Mouse (Mus musculus) forebrain, postnatal 0 days (tissue): ENCODE results near the gene Gm10961. TPM values are rescaled to one million over a fixed set of nuclear protein-coding genes. Genes with fewer than 3 reads are reported as not detected.

Experiments used
- ATAC-seq: fragments of 200-750 bp; cut with Nextera tagmentation; 2 replicates; pipeline ENCODE4 v1.8.0; 2017; ENCODE audit warnings: mild to moderate bottlenecking, moderate library complexity
- DNase-seq: peaks from one replicate; pipeline ENCODE4 v3.0.0-alpha.2; 2015
- H3K27ac ChIP-seq: fragments of 300-500 bp; sonication (generic); 2 replicates; pipeline ENCODE4 v1.5.1; 2014; ENCODE audit warnings: low read depth, mild to moderate bottlenecking, antibody characterized with exemption, low read length, moderate library complexity, mixed read lengths
- H3K27me3 ChIP-seq: fragments of 300-500 bp; sonication (generic); 2 replicates; pipeline ENCODE4 v1.6.1; 2014; ENCODE audit warnings: mild to moderate bottlenecking, low read length, mixed read lengths; ENCODE audit not compliant: insufficient read depth
- H3K36me3 ChIP-seq: fragments of 300-500 bp; sonication (generic); 2 replicates; pipeline ENCODE4 v1.6.1; 2014; ENCODE audit warnings: mild to moderate bottlenecking, moderate library complexity; ENCODE audit not compliant: insufficient read depth
- H3K4me1 ChIP-seq: fragments of 300-500 bp; sonication (generic); 2 replicates; pipeline ENCODE4 v1.6.1; 2014; ENCODE audit warnings: antibody characterized with exemption; ENCODE audit not compliant: insufficient read depth
- H3K4me2 ChIP-seq: fragments of 300-500 bp; sonication (generic); 2 replicates; pipeline ENCODE4 v1.6.1; 2014; ENCODE audit warnings: low read depth, mild to moderate bottlenecking, moderate library complexity
- H3K4me3 ChIP-seq: fragments of 300-500 bp; sonication (generic); 2 replicates; pipeline ENCODE4 v1.5.1; 2014; ENCODE audit warnings: low read depth, low read length, mixed read lengths
- H3K9ac ChIP-seq: fragments of 300-500 bp; sonication (generic); 2 replicates; pipeline ENCODE4 v1.6.1; 2014; ENCODE audit warnings: mild to moderate bottlenecking
- H3K9me3 ChIP-seq: fragments of 300-500 bp; sonication (generic); 2 replicates; pipeline ENCODE4 v1.6.1; 2016; ENCODE audit warnings: low read length
- CTCF ChIP-seq: sonication (generic); IDR thresholded peaks from 2 replicates; pipeline ENCODE4 v1.5.1; 2016; ENCODE audit warnings: antibody characterized with exemption, control low read depth, low read depth
- WGBS: fragments of 180-500 bp; shearing (Covaris S2); extraction: QIAGEN DNeasy Blood & Tissue Kit; methylation state at CpG from one replicate; pipeline ENCODE4 v1.1.7; 2014; 5-methylcytosine and 5-hydroxymethylcytosine counted together
- polyA plus RNA-seq: library from polyadenylated mRNA; unstranded; fragments of >200 nt; fragmentation: Nextera tagmentation; extraction: Ambion mirVana; gene quantifications from 2 replicates; pipeline ENCODE4 v1.2.1, GENCODE M21; 2015
- total RNA-seq: library from RNA; depleted of rRNA; stranded (reverse); fragments of >200 nt; gene quantifications from 2 replicates; pipeline ENCODE4 v1.2.3, GENCODE M21; 2014; rRNA removed

The Gm10961 gene
- total RNA-seq (not detected in 2 replicates), polyA plus RNA-seq (not detected in 2 replicates)

- peak; percentile 63 for DNase-seq
- no peak for TF ChIP-seq CTCF
- peak; percentile 71 for ATAC-seq
These were observed at the start of gene Gm10961 for GRCm38 (mm10) chr3:107630682-107631522. TSS of gene Gm10961 (plus strand) at chr3:107631322.

DNA sequence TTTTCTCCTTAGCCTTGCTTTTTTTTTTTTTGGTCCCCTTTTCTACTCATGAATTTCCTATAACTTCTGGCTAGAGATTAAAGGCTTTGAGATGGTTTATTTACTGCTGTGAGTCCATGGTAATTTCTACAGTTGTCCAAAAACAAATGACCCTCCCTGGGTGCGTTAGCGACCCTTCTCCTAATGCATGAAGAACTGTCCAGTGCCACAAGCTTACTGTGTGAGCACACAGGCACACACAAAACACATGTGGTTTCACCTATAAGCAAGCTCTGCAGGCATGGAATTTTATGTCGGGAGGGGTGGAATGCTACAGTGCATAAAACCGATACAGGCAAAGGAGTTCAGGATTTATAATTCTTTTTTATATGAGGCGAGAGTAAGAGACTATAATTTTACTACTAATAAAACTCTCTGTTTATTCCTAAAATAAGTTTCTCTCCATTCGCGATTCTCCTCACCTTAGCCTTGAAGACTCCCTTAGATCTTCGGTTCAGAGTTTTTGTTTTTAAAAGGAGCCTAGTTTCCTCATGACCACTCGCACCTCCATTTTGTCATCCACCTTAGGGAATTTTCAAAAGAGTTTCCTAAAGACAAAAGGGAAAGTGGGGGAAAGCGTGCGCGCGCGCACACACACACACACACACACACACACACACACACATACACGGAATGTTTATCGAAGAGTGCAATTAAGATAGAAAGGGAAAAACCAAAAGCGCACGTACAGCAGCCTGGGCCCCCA is 48.8 kb upstream of the Gm10961 start:
- DNase-seq (no peak), ATAC-seq (no peak)
- WGBS: 2% methylated on average over 18 of the region's 18 CpGs
- Histone ChIP-seq H3K9ac (peak overlapping the region; percentile 14; the same call in 1 of the 2 replicates), H3K27ac (no peak overlapping the region), H3K27me3 (peaks cover 57% of the 10 kb centered on the region), H3K36me3 (no peaks in the 10 kb centered on the region), H3K4me2 (peak overlapping the region; percentile 39), H3K4me3 (peak overlapping the region; percentile 12; the same call in 1 of the 2 replicates), H3K4me1 (peaks cover 7% of the 10 kb centered on the region; the same call in 1 of the 2 replicates), H3K9me3 (no peaks in the 10 kb centered on the region)
- no peak for TF ChIP-seq CTCF

More at GRCm38 (mm10) chr3:107630682-107631522, at the start of gene Gm10961:
- Histone ChIP-seq H3K4me1 (peaks cover 8% of the 10 kb centered on the region), H3K27me3 (no peaks in the 10 kb centered on the region), H3K4me2 (peak within 1 kb of the TSS; percentile 64), H3K4me3 (peak within 1 kb of the TSS; percentile 99), H3K9ac (peak within 1 kb of the TSS; percentile 99), H3K27ac (peak within 1 kb of the TSS; percentile 99), H3K36me3 (peaks cover 30% of the 10 kb centered on the region), H3K9me3 (no peaks in the 10 kb centered on the region)
- under 1% methylated on average over 48 of the region's 48 CpGs for WGBS

- DNase-seq (peak; percentile 46), ATAC-seq (no peak)
- Histone ChIP-seq H3K9me3 (no peaks in the 10 kb centered on the region), H3K27ac (no peak overlapping the region), H3K4me3 (peak overlapping the region; percentile 12; the same call in 1 of the 2 replicates), H3K4me2 (peak overlapping the region; percentile 39), H3K9ac (peak overlapping the region; percentile 14; the same call in 1 of the 2 replicates), H3K4me1 (peaks cover 7% of the 10 kb centered on the region; the same call in 1 of the 2 replicates), H3K27me3 (peaks cover 57% of the 10 kb centered on the region), H3K36me3 (no peaks in the 10 kb centered on the region)
- TF ChIP-seq CTCF: no peak
- WGBS: 3% methylated on average over 65 of the region's 65 CpGs
These were observed 48.0 kb upstream of the Gm10961 start for GRCm38 (mm10) chr3:107582875-107583767.

- Histone ChIP-seq H3K36me3 (no peaks in the 10 kb centered on the region), H3K27ac (no peak overlapping the region), H3K9me3 (no peaks in the 10 kb centered on the region), H3K4me1 (peaks cover 7% of the 10 kb centered on the region; the same call in 1 of the 2 replicates), H3K4me3 (no peak overlapping the region), H3K27me3 (peaks cover 57% of the 10 kb centered on the region), H3K4me2 (no peak overlapping the region), H3K9ac (no peak overlapping the region)
- WGBS: 4% methylated on average over 1 of the region's 1 CpGs
- DNase-seq: no peak
- no peak for ATAC-seq
- TF ChIP-seq CTCF: no peak
These were observed 47.2 kb upstream of the Gm10961 start for GRCm38 (mm10) chr3:107583893-107584292.

GRCm38 (mm10) chr3:107586504-107586903 is 44.6 kb upstream of the Gm10961 start:
- H3K4me3 ChIP-seq: no peak overlapping the region
- no peak overlapping the region for H3K27ac ChIP-seq
- DNase-seq (no peak), ATAC-seq (no peak)
- H3K27me3 ChIP-seq: peaks cover 44% of the 10 kb centered on the region
- H3K9me3 ChIP-seq: no peaks in the 10 kb centered on the region
- peaks cover 7% of the 10 kb centered on the region; the same call in 1 of the 2 replicates for H3K4me1 ChIP-seq
- H3K36me3 ChIP-seq: no peaks in the 10 kb centered on the region
- 71% methylated on average over 6 of the region's 6 CpGs for WGBS
- no peak for TF ChIP-seq CTCF
- H3K9ac ChIP-seq: no peak overlapping the region
- no peak overlapping the region for H3K4me2 ChIP-seq

GRCm38 (mm10) chr3:107591612-107592011 is 39.5 kb upstream of the Gm10961 start:
- TF ChIP-seq CTCF: no peak
- 50% methylated on average over 1 of the region's 1 CpGs for WGBS
- H3K4me1 ChIP-seq: peaks cover 6% of the 10 kb centered on the region; the same call in 1 of the 2 replicates
- H3K9me3 ChIP-seq: no peaks in the 10 kb centered on the region
- peaks cover 41% of the 10 kb centered on the region for H3K27me3 ChIP-seq
- ATAC-seq (no peak), DNase-seq (no peak)
- H3K4me2 ChIP-seq: no peak overlapping the region
- H3K9ac ChIP-seq: no peak overlapping the region
- no peak overlapping the region for H3K27ac ChIP-seq
- no peaks in the 10 kb centered on the region for H3K36me3 ChIP-seq
- H3K4me3 ChIP-seq: no peak overlapping the region
